1 mouse cellular context compared by ENCODE assay signal in genomic region chr16:91596779-91597671, GRCm38 (mm10).
TF ChIP-seq lines count a peak whose summit lies in the region.

No protein-coding gene starts in this region.

TF ChIP-seq in MEL, 35 proteins besides CTCF, POLR2A, EP300 and RAD21:
- TF ChIP-seq MAFK (IDR thresholded peaks at IDR 0.05; ENCODE audit: borderline replicate concordance, low read depth, low read length) (no peak), RCOR1 (IDR thresholded peaks at IDR 0.05; ENCODE audit: low read depth, low read length) (no peak), CHD1 (IDR thresholded peaks at IDR 0.05; ENCODE audit: low read depth, low read length) (no peak), MAX (IDR thresholded peaks at IDR 0.05; ENCODE audit: low read length) (0 out of 2 replicates have a peak, but pooled peaks have one; percentile 16), SIN3A (IDR thresholded peaks at IDR 0.05; ENCODE audit: low read length) (peak; percentile 62), MAZ (IDR thresholded peaks at IDR 0.05; ENCODE audit: low read depth, low read length) (0 out of 2 replicates have a peak, but pooled peaks have one; percentile 69), ELF1 (IDR thresholded peaks at IDR 0.05; ENCODE audit: low read depth, low read length) (no peak)
TF ChIP-seq in MEL: peak in this region for 3.
